Mouse (Mus musculus): ENCODE results near the gene Rgs6. TPM values are rescaled to one million over a fixed set of nuclear protein-coding genes. Genes with fewer than 3 reads are reported as not detected.

The Rgs6 gene
- polyA plus RNA-seq, 1 experiment: 0.69 TPM

DNA sequence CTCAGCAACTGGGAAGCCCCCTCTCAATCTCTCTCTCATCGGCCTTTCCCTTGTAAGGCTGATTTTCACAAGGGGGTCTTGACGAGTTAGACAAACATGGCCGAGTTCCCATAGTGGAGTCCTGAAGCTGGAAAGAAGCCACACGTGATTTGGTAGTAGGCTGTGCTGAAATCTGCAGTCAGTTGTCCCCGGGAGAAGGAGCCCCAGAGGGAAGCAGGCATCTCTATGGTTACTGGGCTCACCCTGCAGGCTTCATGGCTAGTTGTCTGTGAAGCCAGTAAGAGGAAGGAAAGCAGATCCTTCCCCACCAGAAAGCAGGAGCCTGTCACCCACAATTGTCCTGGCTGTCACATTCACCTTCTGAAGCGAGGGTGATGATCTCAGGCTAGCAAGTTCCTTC is 231.2 kb downstream of the Rgs6 start:
- Histone ChIP-seq H3K4me1 (no peaks in the 10 kb centered on the region), H3K9me3 (0 out of 2 replicates have a peak, but pooled peaks cover 3% of the 10 kb centered on the region), H3K27me3 (replicated peaks) (no peaks in the 10 kb centered on the region), H3K36me3 (replicated peaks; ENCODE audit: low read length) (no peaks in the 10 kb centered on the region), H3K4me3 (replicated peaks) (no peak overlapping the region)
- TF ChIP-seq GATA1 (IDR thresholded peaks at IDR 0.05; ENCODE audit: borderline replicate concordance, low read length) (no peak), FLI1 (IDR thresholded peaks at IDR 0.05; ENCODE audit: low read length) (no peak)

DNA sequence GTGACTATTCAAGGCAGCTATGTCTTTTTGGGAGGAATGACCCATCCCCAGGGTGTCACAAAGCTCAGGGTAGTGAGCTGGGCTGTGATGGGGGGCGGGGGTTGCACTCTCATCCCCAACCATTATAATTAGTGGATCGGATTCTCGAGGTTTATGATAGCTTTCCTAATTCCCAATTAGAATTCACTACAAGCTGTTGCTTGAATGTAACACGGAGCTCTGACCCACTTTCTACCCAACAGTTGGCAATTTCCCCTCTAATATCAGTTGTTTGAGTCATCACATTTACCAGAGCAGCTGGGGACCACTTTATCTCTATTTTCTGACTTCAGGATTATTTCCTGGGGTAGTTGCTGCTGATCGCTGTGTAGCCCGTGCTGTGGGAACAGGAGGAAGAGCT is 231.9 kb downstream of the Rgs6 start:
- Histone ChIP-seq H3K27me3 (replicated peaks) (no peaks in the 10 kb centered on the region), H3K4me1 (no peaks in the 10 kb centered on the region), H3K36me3 (replicated peaks; ENCODE audit: low read length) (no peaks in the 10 kb centered on the region), H3K4me3 (replicated peaks) (no peak overlapping the region), H3K9me3 (0 out of 2 replicates have a peak, but pooled peaks cover 3% of the 10 kb centered on the region)
- TF ChIP-seq GATA1 (IDR thresholded peaks at IDR 0.05; ENCODE audit: borderline replicate concordance, low read length) (no peak), FLI1 (IDR thresholded peaks at IDR 0.05; ENCODE audit: low read length) (no peak)

DNA sequence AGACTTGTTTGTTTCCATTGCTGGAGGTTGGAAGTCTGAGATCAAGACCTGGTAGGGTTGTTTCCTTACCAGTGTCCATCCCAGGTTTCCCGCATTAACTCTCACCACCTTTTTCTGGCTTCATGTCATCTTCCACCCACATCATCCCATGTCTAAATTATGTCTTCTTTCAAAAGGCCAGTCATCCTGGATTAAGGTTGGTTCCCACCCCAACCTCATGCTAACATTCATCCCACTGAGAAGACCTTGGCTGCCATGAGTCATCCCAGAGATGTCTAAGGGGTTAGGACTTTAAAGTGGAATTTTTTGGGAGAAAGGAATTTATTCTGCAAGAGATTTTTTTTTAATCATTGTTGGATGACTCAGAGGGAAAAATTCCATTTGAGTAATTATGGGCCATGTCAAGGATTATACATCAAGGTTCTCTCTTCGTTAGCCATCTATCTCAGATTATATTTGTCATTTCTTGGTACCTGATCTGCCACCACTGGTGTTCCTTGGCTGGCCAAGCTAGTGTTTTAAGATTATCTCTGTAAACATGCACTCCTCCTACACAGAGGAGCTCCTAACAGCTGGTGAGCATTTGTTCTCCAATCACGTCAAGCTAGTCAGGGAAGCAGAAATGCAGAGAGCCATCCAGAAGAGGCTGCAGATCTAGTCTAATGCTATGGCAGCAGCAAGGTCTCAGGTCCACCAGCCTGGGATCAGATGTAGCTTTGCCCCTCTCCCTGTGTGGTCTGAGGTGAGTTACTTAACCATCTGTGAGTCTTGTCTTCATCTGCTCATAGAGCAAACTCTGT is 234.9 kb downstream of the Rgs6 start:
- H3K36me3 ChIP-seq (replicated peaks; ENCODE audit: low read length): no peaks in the 10 kb centered on the region
- H3K9me3 ChIP-seq: no peaks in the 10 kb centered on the region
- no peak for TF ChIP-seq GATA1 (IDR thresholded peaks at IDR 0.05; ENCODE audit: borderline replicate concordance, low read length)
- no peak for TF ChIP-seq FLI1 (IDR thresholded peaks at IDR 0.05; ENCODE audit: low read length)
- H3K4me3 ChIP-seq (replicated peaks): no peak overlapping the region
- H3K4me1 ChIP-seq: no peaks in the 10 kb centered on the region
- H3K27me3 ChIP-seq (replicated peaks): no peaks in the 10 kb centered on the region

DNA sequence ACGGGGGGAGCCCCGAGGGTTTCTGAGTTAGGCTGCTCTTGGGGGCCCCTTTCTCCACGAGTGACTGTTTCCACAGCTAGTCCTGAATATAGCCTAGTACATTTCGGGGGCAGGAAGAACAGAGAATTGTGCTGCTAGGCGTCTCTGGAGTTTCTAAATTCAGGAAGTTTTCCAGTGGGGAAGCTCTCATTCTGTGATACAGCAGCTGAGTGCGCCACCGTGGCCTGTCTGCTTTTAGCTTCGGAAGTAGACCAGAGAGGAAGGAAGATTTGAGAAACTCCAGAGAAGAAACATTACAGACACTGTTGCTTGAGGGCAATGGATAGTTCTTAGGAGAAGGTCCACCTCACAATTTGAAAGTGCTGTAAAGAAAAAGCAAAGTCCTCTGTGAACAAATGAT is 242.2 kb downstream of the Rgs6 start:
- Histone ChIP-seq H3K9me3 (no peaks in the 10 kb centered on the region), H3K27me3 (replicated peaks) (no peaks in the 10 kb centered on the region), H3K4me1 (no peaks in the 10 kb centered on the region), H3K36me3 (replicated peaks; ENCODE audit: low read length) (no peaks in the 10 kb centered on the region), H3K4me3 (replicated peaks) (no peak overlapping the region)
- TF ChIP-seq GATA1 (IDR thresholded peaks at IDR 0.05; ENCODE audit: borderline replicate concordance, low read length) (no peak), FLI1 (IDR thresholded peaks at IDR 0.05; ENCODE audit: low read length) (no peak)

DNA sequence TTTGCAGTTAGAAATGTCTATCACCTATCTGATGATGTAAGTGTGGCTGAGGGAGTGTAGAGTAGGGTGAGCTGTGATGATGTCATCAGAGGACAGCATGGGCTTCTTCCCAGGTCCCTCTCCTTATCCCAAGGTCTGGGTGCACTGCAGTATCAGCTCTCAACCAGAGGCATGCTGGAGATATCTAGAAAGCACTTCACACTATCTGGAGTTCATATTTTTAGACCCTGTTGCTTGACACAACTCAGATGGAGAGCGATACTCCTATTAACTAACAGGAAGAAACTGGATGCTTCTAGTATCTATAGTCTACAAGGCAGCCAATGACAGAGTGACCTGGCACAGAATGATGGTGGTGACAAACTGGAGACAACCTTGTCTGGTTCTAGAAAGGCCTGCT is 250.5 kb downstream of the Rgs6 start:
- H3K27me3 ChIP-seq (replicated peaks): no peaks in the 10 kb centered on the region
- H3K4me3 ChIP-seq (replicated peaks): no peak overlapping the region
- no peaks in the 10 kb centered on the region for H3K4me1 ChIP-seq
- peaks cover 21% of the 10 kb centered on the region for H3K9me3 ChIP-seq
- no peaks in the 10 kb centered on the region for H3K36me3 ChIP-seq (replicated peaks; ENCODE audit: low read length)
- TF ChIP-seq GATA1 (IDR thresholded peaks at IDR 0.05; ENCODE audit: borderline replicate concordance, low read length) (no peak), FLI1 (IDR thresholded peaks at IDR 0.05; ENCODE audit: low read length) (no peak)

DNA sequence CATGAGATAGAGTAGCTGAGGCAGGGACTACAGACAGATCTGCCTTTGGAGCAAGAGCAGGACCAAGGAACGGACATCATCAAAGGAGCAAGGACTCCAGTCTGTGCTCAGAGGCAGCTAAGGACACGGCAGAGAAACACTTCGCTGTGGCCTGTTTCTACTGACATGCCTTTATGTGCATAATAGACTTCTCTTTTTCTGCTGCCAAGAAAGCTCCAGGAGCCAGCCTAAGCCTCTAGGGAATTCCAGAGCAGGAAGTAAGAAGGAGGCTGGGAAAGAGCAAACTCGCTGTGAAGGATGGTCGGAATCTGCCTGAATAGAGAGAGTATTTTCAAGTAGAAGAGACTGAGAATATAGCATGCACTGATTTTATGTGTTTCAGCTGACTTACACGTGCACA is 253.5 kb downstream of the Rgs6 start:
- no peaks in the 10 kb centered on the region for H3K4me1 ChIP-seq
- H3K36me3 ChIP-seq (replicated peaks; ENCODE audit: low read length): no peaks in the 10 kb centered on the region
- no peaks in the 10 kb centered on the region for H3K27me3 ChIP-seq (replicated peaks)
- H3K4me3 ChIP-seq (replicated peaks): no peak overlapping the region
- no peak for TF ChIP-seq FLI1 (IDR thresholded peaks at IDR 0.05; ENCODE audit: low read length)
- no peak for TF ChIP-seq GATA1 (IDR thresholded peaks at IDR 0.05; ENCODE audit: borderline replicate concordance, low read length)
- peaks cover 24% of the 10 kb centered on the region for H3K9me3 ChIP-seq

DNA sequence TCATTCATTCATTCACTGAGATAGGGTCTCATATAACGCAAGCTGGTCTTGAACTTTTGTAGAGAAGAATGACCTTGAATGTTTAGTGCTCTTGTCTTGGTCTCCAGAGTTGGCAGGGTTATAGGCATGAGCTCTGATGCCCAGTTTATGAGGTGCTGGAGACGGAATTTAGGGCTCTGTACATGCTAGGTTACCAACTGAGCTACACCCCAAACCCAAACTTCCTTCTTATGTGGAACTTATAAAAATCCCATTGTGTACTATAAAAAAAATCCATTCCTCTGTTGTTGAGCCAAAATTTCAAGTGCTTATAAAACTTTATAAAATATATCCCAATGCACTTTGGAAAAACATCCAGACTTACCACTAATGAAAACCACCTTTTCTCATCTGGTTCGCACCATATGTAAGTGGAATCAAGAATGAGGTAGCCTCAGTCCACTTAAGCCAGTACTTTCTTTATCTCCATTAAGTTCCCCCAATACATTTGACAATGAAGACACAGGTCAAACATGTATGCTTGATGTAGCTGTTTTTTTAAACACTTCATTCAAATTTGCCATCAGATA is 260.3 kb downstream of the Rgs6 start:
- Histone ChIP-seq H3K4me3 (replicated peaks) (no peak overlapping the region), H3K4me1 (no peaks in the 10 kb centered on the region), H3K36me3 (replicated peaks; ENCODE audit: low read length) (no peaks in the 10 kb centered on the region), H3K27me3 (replicated peaks) (no peaks in the 10 kb centered on the region), H3K9me3 (peaks cover 18% of the 10 kb centered on the region)
- no peak for TF ChIP-seq FLI1 (IDR thresholded peaks at IDR 0.05; ENCODE audit: low read length)
- no peak for TF ChIP-seq GATA1 (IDR thresholded peaks at IDR 0.05; ENCODE audit: borderline replicate concordance, low read length)

DNA sequence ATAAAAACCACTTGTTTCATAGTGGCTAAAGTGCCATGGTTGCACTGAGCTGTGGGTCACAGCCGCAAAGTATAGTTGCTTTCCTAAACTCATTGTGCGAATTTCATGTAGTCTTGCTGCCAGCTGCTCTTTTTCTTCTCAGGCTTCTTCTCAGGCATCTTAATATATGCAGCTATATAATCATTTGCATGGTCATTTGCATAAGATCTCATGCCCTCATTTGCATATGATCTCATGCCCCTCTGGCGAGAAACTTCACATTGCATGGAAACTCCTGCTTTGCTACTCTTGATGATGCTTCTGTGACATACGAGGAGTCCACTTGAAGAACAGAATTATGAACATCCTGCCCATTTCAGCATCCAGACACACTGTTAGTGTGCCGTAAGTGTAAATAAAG is 266.8 kb downstream of the Rgs6 start:
- TF ChIP-seq FLI1 (IDR thresholded peaks at IDR 0.05; ENCODE audit: low read length) (no peak), GATA1 (IDR thresholded peaks at IDR 0.05; ENCODE audit: borderline replicate concordance, low read length) (no peak)
- no peaks in the 10 kb centered on the region for H3K27me3 ChIP-seq (replicated peaks)
- peaks cover 12% of the 10 kb centered on the region for H3K9me3 ChIP-seq
- no peak overlapping the region for H3K4me3 ChIP-seq (replicated peaks)
- no peaks in the 10 kb centered on the region for H3K4me1 ChIP-seq
- H3K36me3 ChIP-seq (replicated peaks; ENCODE audit: low read length): no peaks in the 10 kb centered on the region

DNA sequence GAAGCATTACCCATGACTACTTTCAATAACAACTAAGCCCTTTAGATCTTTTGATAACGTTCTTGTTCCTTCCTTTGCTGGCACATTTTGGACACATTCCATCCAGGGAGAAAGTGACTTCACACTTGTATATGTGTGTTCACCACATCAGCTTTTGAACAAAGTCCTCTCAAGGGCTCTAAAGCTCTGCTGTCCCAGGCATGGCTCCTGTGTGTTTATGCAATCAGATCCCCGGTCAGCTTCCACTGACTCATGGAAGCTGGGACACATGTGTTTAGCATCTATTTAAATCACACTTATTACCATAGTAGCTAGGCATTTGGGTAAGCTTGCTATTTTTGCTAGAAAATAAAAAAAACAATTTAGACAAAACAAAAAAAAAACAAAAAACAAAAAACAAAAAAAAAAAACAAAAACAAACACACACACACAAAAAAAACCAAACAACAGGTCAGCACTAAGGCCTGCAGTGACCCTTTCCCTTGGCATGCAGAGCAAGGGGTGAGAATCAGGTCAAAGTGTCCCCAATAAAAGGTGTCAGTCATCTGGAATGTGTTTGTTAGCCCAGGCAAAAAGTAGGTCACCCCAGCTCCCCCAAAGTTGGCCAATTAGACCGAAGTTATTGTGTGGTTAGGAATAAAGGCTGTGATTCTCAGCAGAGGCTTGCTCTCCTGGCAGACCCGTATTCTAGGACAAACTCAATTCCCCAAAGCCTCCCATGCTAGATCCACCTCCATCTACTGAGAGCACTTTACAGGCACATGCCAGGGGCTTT is 267.4 kb downstream of the Rgs6 start:
- H3K4me1 ChIP-seq: no peaks in the 10 kb centered on the region
- no peaks in the 10 kb centered on the region for H3K36me3 ChIP-seq (replicated peaks; ENCODE audit: low read length)
- no peaks in the 10 kb centered on the region for H3K27me3 ChIP-seq (replicated peaks)
- H3K9me3 ChIP-seq: peaks cover 10% of the 10 kb centered on the region
- no peak overlapping the region for H3K4me3 ChIP-seq (replicated peaks)
- TF ChIP-seq GATA1 (IDR thresholded peaks at IDR 0.05; ENCODE audit: borderline replicate concordance, low read length) (no peak), FLI1 (IDR thresholded peaks at IDR 0.05; ENCODE audit: low read length) (no peak)

DNA sequence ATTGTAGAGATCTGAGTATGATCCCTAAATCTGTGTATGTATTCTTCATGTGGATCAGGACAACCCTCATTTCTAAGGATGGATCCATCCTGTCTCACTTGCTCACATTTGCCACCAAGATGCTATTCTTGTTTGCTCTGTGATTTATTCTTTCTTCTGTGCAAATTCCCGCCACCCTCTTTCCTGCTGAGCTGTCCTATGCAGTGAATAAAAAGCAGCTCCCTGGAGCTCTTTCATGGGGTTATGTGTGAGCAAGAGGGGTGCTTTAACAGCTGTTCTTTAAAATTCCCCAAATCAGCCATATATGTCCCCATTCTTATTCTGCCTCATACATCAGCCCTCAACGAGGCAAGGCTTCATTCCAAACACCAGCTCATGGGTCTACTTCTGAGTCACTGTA is 277.6 kb downstream of the Rgs6 start:
- Histone ChIP-seq H3K9me3 (no peaks in the 10 kb centered on the region), H3K27me3 (replicated peaks) (no peaks in the 10 kb centered on the region), H3K4me1 (no peaks in the 10 kb centered on the region), H3K4me3 (replicated peaks) (no peak overlapping the region), H3K36me3 (replicated peaks; ENCODE audit: low read length) (no peaks in the 10 kb centered on the region)
- no peak for TF ChIP-seq FLI1 (IDR thresholded peaks at IDR 0.05; ENCODE audit: low read length)
- no peak for TF ChIP-seq GATA1 (IDR thresholded peaks at IDR 0.05; ENCODE audit: borderline replicate concordance, low read length)

All from megakaryocyte, embryonic 14.5 days (primary cell).